Mouse (Mus musculus) stomach, postnatal 0 days (tissue): ENCODE results near the gene Slc46a1.

ENCODE experiments used
- CTCF ChIP-seq: IDR thresholded peaks from 2 replicates; pipeline ENCODE4 v1.5.1; 2016; ENCODE audit warnings: antibody characterized with exemption, low read depth, mild to moderate bottlenecking, moderate library complexity
- EP300 ChIP-seq: optimal IDR thresholded peaks from 2 replicates; pipeline ENCODE3; 2016; ENCODE audit warnings: antibody characterized with exemption

- TF ChIP-seq CTCF (no peak), EP300 (no peak)
Observed at GRCm38 (mm10) chr11:78466242-78466912, 880 bp downstream of the Slc46a1 start.
